In the genomic region with DNA sequence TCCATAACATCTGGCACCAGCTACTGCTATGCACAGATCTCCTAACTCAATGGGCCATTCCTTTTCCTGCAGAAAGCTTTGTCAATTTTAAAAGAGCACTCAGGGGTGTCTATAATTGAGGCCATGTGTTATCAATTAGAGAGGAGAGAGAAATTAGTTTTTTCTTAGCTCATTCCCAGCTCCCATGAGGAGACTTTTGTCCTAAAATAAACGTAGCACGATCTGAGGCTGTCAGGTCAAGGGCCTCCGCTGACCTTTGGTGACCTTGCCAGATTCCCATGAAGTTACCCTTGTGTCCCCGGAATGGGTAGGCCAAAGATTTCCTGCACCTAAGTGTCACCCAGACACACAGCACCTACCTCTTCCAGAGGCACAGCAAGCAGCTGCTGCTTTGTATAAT, we compare ENCODE assay signal across 15 mouse cellular contexts.
"Had no signal": no experiment of that assay in that cellular context is flagged by ENCODE, and none has a peak within 500 bp of the region (broad histone marks: within the 10 kb centered on the region; RNA-seq: fewer than 3 reads in every experiment).

No protein-coding gene starts in this region.

- H3K27me3 ChIP-seq: liver, embryonic 13.5 days; midbrain, embryonic 12.5 days; midbrain, embryonic 15.5 days; neural tube, embryonic 15.5 days; stomach, embryonic 15.5 days had no signal

- H3K9me3 ChIP-seq: liver, embryonic 13.5 days; midbrain, embryonic 12.5 days; midbrain, embryonic 15.5 days; neural tube, embryonic 12.5 days; neural tube, embryonic 15.5 days; stomach, embryonic 15.5 days had no signal

- H3K27ac ChIP-seq: kidney, postnatal 0 days; layer of hippocampus, adult 2 months; liver, embryonic 13.5 days; macrophage; midbrain, embryonic 12.5 days; midbrain, embryonic 15.5 days; neural tube, embryonic 12.5 days; neural tube, embryonic 15.5 days; stomach, embryonic 15.5 days had no signal

- H3K9ac ChIP-seq: liver, embryonic 13.5 days; midbrain, embryonic 12.5 days; midbrain, embryonic 15.5 days; neural tube, embryonic 12.5 days; neural tube, embryonic 15.5 days; stomach, embryonic 15.5 days had no signal

- DNase-seq: kidney, adult 2 months; kidney, postnatal 25 days; liver, embryonic 13.5 days; lung, adult 2 months; right cerebral cortex, postnatal 4 days; spleen, adult 18-20 months; thymus, postnatal 25 days had no signal

- H3K4me1 ChIP-seq: liver, embryonic 13.5 days; midbrain, embryonic 15.5 days; neural tube, embryonic 12.5 days; stomach, embryonic 15.5 days had no signal

- H3K4me2 ChIP-seq: liver, embryonic 13.5 days; midbrain, embryonic 12.5 days; midbrain, embryonic 15.5 days; neural tube, embryonic 12.5 days; neural tube, embryonic 15.5 days; stomach, embryonic 15.5 days had no signal

- H3K36me3 ChIP-seq: liver, embryonic 13.5 days; midbrain, embryonic 12.5 days; midbrain, embryonic 15.5 days; neural tube, embryonic 12.5 days; neural tube, embryonic 15.5 days; stomach, embryonic 15.5 days had no signal

- H3K4me3 ChIP-seq: layer of hippocampus, adult 2 months; liver, embryonic 13.5 days; midbrain, embryonic 12.5 days; midbrain, embryonic 15.5 days; neural tube, embryonic 12.5 days; neural tube, embryonic 15.5 days; stomach, embryonic 15.5 days had no signal

- ATAC-seq: midbrain, embryonic 15.5 days had no signal
